Mouse (Mus musculus): ENCODE results near the gene Srgap2. TPM values are rescaled to one million over a fixed set of nuclear protein-coding genes. Genes with fewer than 3 reads are reported as not detected.

Srgap2 gene
- 10 to 100 TPM; 75.1 to 87.6 TPM for total RNA-seq (2021)
- long read RNA-seq, full-length matches to known transcripts, result 18 of 74 reads
- long read RNA-seq, partial matches to known transcripts, result 31 of 74 reads
- long read RNA-seq, other reads (novel, unspliced or antisense), result 25 of 74 reads

DNA sequence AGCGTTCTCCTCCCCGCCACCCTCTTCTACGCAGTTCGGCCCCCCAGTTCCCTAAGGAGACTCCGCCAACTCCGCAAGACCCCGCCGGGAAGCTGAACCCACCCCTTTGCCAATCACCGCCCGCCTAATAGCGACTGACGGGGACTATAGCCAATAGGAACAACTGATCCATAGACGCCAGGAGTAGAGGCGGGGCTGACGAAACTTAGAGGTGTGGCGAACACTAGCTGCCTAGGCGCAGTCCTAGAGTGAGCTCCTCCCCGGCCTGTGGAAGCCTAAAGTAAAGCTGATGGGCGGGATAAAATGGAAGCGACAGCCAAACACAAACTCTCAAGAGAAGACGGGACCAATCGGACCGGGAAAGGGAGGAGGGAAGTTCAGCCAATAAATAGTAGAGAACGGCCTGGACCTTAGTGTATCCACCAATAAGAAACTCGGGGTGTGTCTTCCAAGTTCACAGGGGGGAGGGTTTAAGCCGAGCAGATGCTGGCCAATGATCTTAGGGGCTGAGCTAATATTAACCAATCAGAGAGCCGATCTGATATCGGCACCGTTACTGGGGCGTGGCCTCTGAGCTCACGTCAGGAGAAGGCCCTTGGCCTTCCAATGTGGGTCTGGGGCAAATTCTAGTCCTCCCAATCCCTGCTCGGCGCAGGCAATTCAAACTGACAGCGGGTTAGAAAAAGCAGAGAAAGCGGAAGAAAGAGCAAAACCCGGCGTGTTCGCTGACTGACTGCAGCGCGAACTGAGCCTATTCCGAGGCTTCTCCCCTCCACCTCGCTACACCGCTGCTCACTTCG lies at the start of gene Srgap2, which contains the start of gene Fam72a:
Srgap2 (minus strand) TSS at position 72 of the 800 bp plus-strand sequence.
Fam72a (plus strand) TSS at position 623 of the 800 bp plus-strand sequence.
- DNase-seq (ENCODE audit: low spot score in 2 of 2), result peak; percentile 98 to 99

GRCm38 (mm10) chr1:131573721-131574120 lies 46.6 kb upstream of the Srgap2 start:
- DNase-seq (ENCODE audit: low spot score in 2 of 2), result no peak

DNA sequence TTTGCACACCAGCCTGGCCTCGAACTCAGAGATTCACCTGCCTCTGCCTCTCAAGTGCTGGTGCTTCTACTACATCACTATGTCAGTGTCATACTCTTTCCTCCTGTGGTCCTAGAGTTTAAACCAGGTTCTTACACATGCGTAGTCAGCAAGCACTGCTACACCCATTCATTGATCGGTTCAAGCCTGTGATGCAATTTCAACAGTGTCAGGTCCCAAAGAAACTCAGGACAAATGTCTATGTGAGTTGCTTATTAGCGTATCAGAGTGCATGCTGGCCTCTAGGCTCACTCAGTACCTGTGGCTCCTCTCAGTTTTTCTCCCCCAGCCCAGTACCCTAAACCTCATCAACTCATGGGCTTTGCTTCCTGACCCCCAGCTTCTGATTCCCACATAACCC lies 43.2 kb upstream of the Srgap2 start:
- no peak for DNase-seq (ENCODE audit: low spot score in 2 of 2)

DNA sequence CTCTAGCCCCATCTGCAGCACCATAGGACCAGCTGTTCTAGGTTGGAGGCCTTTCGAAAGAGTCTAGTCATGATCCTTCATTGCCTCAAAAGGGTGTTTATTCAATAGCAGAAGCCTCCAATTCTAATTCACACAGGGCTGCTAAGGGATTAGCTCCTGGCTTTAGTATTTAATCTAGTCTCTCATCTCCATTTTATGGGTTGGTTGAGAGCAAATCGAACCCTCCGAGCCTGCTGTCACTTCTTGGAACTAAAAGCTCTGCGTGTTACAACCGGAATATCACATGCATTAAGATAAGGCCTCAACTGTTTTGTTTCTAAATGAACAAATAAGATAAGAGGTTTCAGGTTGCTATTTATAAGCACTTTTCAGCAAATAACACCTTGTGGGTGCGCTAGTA lies 42.6 kb upstream of the Srgap2 start:
- DNase-seq (ENCODE audit: low spot score in 2 of 2), result no peak

DNA sequence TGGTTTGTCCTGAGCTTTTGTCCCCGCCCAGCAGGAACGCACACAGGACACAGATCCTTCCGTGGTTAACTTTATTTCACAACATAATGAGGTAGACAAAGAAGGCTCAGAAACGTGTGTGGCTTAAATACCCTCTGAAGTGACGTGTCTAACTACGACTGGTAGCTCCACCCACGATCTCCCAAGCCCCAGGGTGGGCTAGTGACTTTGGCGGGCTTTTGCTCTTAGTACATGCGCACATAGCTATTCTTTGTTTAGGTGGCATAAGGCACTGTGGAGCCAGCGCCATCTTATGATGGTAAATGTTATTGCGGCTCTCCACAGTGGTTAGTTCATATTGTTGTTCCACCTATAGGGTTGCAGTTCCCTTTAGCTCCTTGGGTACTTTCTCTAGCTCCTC lies 38.9 kb upstream of the Srgap2 start:
- DNase-seq (ENCODE audit: low spot score in 2 of 2), result peak in 1 of 2 experiments; percentile 27

- no peak for DNase-seq (ENCODE audit: low spot score in 2 of 2)
These were observed 34.9 kb upstream of the Srgap2 start for GRCm38 (mm10) chr1:131562081-131562480.

DNA sequence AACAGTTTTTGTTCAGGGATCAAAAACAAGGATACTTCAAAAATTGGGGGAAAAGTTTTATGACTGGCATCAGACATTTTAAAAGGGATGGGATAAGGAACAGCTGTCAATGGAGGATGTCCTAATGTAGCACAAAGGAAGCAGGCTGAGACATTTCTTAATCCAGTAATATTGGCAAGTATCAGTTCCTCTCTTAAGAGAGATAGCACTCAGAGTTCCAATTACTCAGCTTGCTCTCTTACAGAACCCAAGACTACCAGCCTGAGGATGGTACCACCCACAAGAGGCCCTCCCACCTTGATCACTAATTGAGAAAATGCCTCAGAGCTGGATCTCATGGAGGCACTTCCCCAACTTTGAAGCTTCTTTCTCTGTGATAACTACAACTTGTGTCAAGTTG lies 33.3 kb upstream of the Srgap2 start:
- DNase-seq (ENCODE audit: low spot score in 2 of 2), result no peak

DNA sequence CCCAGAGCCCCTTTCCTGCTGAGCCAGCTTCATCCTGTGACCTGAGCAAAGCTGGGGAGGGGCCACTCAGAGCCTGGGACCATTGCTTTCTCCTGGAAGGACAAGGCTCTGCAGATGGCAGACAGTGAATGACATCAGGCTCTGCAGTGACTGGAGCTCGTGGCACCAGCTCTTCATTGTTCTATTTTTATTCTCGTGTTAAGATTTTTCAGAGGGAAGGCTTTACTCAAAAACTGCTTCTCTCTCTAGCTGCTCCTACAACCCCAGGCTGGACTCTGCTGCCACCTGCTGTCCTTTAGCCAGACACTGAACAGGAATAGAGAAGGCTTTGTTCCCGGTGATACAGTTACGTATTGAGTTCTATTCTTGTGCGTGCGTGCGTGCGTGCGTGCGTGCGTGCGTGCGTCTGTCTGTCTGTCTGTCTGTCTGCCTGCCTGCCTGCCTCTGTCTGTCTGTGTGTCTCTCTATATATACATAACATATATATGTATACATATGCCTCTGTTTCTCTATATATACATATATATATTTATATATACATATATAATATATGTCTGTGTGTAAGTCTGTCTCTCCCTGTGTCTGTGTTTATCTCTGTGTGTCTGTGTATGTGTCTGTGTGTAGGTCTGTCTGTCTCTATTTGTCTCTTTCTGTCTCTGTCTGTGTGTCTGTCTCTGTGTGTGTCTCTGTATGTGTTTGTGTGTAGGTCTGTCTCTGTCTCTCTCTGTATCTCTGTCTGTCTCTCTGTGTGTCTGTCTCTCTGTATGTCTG lies 28.1 kb upstream of the Srgap2 start:
- peak; percentile 67 to 90 for DNase-seq (ENCODE audit: low spot score in 2 of 2)

DNA sequence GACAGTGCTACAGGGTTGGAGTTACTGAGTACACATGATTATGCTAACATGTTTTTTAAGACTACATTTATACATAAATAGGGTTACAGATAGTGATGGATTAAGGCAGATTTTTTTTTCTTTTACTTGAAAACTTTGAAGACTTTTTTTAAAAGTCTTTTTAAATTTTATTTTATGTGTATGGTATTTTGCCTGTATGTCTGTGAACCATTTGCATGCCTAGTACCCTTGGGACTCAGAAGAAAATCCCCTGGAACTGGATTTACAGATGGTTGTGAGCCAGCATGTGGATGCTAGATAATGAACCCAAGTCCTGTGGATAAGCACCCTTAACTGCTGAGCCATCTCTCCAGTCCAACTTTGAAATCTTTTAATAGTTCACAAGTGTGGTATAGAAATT lies 26.3 kb upstream of the Srgap2 start:
- DNase-seq (ENCODE audit: low spot score in 2 of 2), result no peak

GRCm38 (mm10) chr1:131551956-131552355 lies 24.8 kb upstream of the Srgap2 start:
- DNase-seq (ENCODE audit: low spot score in 2 of 2), result no peak

GRCm38 (mm10) chr1:131548494-131549365 lies 21.6 kb upstream of the Srgap2 start:
- peak in 1 of 2 experiments; percentile 69 for DNase-seq (ENCODE audit: low spot score in 2 of 2)

- DNase-seq (ENCODE audit: low spot score in 2 of 2), result peak in 1 of 2 experiments; percentile 29
These were observed 19.9 kb upstream of the Srgap2 start for GRCm38 (mm10) chr1:131546798-131547690.

DNA sequence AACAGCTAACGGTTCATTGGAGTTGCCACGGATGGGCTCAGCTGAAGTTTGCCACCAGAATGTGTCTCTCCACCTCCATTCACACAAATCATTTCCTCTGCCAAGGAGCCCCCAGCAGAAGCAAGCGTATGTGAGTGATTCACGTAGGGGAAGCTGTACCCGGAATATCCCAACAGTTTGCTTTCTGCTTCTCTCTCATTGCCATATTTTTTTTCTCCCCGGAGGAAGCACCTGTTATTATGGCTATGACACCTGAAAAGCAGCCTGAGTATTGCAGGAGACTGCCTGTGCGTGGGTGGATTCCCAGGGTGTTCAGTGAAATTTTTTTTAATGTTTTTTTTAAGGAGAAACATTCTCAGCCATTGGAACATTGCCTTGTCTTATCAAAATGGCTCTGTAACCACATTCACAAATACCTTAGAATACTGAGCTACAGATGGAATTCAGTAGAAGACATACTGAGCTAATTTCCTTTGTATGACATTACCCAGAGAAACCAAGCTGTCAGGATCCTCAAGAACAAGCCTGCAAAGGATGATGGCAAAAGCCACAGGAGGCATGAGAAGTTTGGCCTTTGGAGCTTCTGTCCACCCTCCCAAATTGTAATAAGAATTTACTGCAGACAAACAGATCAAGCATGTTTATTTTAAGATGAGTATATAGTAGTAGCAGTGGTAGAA lies 16.9 kb upstream of the Srgap2 start:
- peak in 1 of 2 experiments; percentile 55 for DNase-seq (ENCODE audit: low spot score in 2 of 2)

- DNase-seq (ENCODE audit: low spot score in 2 of 2), result no peak
These were observed 14.8 kb upstream of the Srgap2 start for GRCm38 (mm10) chr1:131541903-131542302.

- DNase-seq (ENCODE audit: low spot score in 2 of 2), result no peak
These were observed 14.3 kb upstream of the Srgap2 start for GRCm38 (mm10) chr1:131541431-131541830.

DNA sequence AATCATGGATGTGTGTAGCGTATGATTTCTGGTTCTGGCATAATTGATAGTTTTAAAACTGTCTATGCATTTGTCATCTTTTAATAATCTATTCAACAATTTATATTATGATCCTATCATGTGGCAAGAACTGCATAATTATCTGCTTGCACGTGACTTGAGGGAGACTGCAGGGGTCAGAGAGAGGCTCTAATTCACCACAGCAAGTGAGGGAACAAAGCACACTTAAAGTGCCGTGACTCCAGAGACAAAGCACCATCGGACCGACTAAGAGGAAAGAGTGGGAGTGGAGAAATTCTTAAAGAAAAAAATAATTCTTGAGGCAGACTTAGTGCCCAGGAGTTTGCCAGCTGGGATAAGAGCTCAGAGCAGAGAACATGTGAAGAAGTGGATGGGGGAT lies 13.6 kb upstream of the Srgap2 start:
- DNase-seq (ENCODE audit: low spot score in 2 of 2), result no peak

DNA sequence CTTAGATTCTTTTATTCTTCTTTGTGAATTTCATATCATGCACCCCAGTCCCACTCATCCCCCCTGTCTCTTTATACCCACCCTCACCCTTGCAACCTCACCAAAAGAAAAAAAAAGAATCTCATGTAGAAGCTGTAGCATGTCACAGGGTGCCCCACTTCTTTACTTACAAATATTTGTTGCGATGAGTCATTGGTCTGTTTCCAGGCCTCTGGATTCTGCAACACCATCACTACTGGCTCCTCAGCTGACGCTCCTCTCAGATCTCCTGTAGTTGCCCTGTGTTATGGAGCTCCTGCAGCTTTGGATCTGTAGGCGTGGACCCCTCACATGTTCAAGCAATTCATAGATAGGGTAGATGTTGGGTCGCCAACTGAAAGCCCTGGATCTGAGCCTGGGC lies 12.6 kb upstream of the Srgap2 start:
- DNase-seq (ENCODE audit: low spot score in 2 of 2), result no peak

GRCm38 (mm10) chr1:131528561-131529166 lies 1.5 kb upstream of the Srgap2 start:
- DNase-seq (ENCODE audit: low spot score in 2 of 2), result no peak

DNA sequence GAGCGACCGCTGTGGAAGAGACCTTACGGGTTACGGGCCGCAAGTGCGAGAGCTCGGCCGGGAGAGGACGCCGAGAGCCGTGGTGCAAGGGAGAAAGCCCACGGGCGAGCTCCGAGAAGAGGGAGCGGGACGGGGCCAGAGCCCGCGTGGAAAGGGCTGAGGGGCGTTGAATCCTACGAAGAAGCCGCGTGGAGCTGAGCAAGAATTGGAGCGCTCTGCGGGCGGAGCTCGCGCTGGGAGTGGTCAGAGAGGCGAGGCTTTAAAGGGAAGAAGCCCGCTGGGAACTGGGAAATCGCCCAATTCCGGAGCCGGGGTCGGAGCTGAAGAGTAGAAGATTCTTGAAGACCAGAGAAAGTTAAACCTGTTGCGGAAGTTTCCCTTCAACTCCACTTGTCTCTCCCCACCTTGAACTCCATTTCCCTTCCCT lies 942 bp upstream of the Srgap2 start:
- peak in 1 of 2 experiments; percentile 39 for DNase-seq (ENCODE audit: low spot score in 2 of 2)
